21 mouse cellular contexts compared by ENCODE assay signal in the genomic region with DNA sequence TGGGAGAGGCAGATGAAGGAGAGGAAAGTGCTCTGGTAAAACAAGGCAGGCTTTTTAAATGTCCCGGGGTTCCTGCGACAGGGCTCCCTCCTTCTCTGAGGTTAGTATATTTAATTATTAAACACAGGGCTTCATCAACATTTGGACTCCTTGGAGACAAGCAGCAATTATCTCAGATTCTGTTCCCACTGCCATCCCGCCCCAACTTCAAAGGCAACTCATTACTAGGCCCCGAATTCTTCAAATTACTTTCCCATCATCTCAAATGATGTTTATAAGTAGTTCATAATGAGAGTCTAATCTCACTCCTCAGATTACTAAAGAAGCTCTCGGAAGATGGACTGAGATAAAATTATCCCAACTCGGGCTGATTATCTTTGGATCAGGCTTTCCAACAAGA.
DNase-seq lines count a peak whose midpoint lies in the region; ATAC-seq lines count a peak whose summit lies in the region.
"Had no signal": no experiment of that assay in that cellular context is flagged by ENCODE, and none has a peak within 500 bp of the region (broad histone marks: within the 10 kb centered on the region; RNA-seq: fewer than 3 reads in every experiment).

No protein-coding gene starts in this region.

- no peak for DNase-seq in midbrain, embryonic 10.5 days (ENCODE audit: low spot score)
- DNase-seq in retina, postnatal 1 day, result peak; percentile 67
- DNase-seq in retina, embryonic 14.5 days (ENCODE audit: low spot score), result no peak
- DNase-seq: adrenal gland, adult 2 months; adrenal gland, postnatal 36 days; cerebellum, adult 11 months; cerebellum, adult 8-10 months; cerebellum, postnatal 14 days; embryo, embryonic 11 days; gastrocnemius, adult 2 months; gastrocnemius, postnatal 25 days; heart, postnatal 10 days; heart, postnatal 4 days had no signal

- no peaks in the 10 kb centered on the region for H3K36me3 ChIP-seq in forebrain, embryonic 12.5 days (replicated peaks)
- no peaks in the 10 kb centered on the region for H3K36me3 ChIP-seq in forebrain, embryonic 16.5 days (ENCODE audit: control insufficient read depth, insufficient read depth)
- H3K36me3 ChIP-seq in midbrain, embryonic 13.5 days, result no peaks in the 10 kb centered on the region
- no peaks in the 10 kb centered on the region for H3K36me3 ChIP-seq in midbrain, embryonic 10.5 days
- H3K36me3 ChIP-seq: embryonic facial prominence, embryonic 15.5 days; intestine, embryonic 15.5 days had no signal

- no peak overlapping the region for H3K9ac ChIP-seq in forebrain, embryonic 12.5 days
- H3K9ac ChIP-seq in forebrain, embryonic 16.5 days (replicated peaks; ENCODE audit: low read depth, low read length), result no peak overlapping the region
- H3K9ac ChIP-seq in midbrain, embryonic 13.5 days (replicated peaks), result no peak overlapping the region
- H3K9ac ChIP-seq: embryonic facial prominence, embryonic 15.5 days; hindbrain, embryonic 14.5 days; intestine, embryonic 15.5 days had no signal

- H3K4me3 ChIP-seq in forebrain, embryonic 12.5 days (replicated peaks), result no peak overlapping the region
- no peak overlapping the region for H3K4me3 ChIP-seq in forebrain, embryonic 16.5 days (replicated peaks; ENCODE audit: low read length)
- no peak overlapping the region for H3K4me3 ChIP-seq in midbrain, embryonic 13.5 days (replicated peaks)
- H3K4me3 ChIP-seq in midbrain, embryonic 10.5 days, result no peak overlapping the region
- H3K4me3 ChIP-seq: embryonic facial prominence, embryonic 15.5 days; erythroblast, embryonic 14.5 days; gastrocnemius, adult 2 months; intestine, embryonic 15.5 days had no signal

- H3K4me1 ChIP-seq in forebrain, embryonic 12.5 days, result peaks cover 7% of the 10 kb centered on the region
- peaks cover 6% of the 10 kb centered on the region; the same call in 1 of the 2 replicates for H3K4me1 ChIP-seq in forebrain, embryonic 16.5 days (replicated peaks; ENCODE audit: control insufficient read depth, insufficient read depth, low read length)
- peaks cover 9% of the 10 kb centered on the region for H3K4me1 ChIP-seq in midbrain, embryonic 13.5 days (replicated peaks)
- H3K4me1 ChIP-seq in midbrain, embryonic 10.5 days, result peaks cover 33% of the 10 kb centered on the region
- H3K4me1 ChIP-seq: embryonic facial prominence, embryonic 15.5 days had no signal

- no peaks in the 10 kb centered on the region for H3K9me3 ChIP-seq in forebrain, embryonic 12.5 days
- no peaks in the 10 kb centered on the region; the same call in 1 of the 2 replicates for H3K9me3 ChIP-seq in forebrain, embryonic 16.5 days (ENCODE audit: control insufficient read depth, low read length)
- no peaks in the 10 kb centered on the region for H3K9me3 ChIP-seq in midbrain, embryonic 13.5 days
- H3K9me3 ChIP-seq in midbrain, embryonic 10.5 days (replicated peaks), result no peaks in the 10 kb centered on the region
- H3K9me3 ChIP-seq: embryonic facial prominence, embryonic 15.5 days; intestine, embryonic 15.5 days had no signal

- 34% methylated on average over 6 of the region's 6 CpGs for WGBS in forebrain, embryonic 12.5 days
- WGBS in forebrain, embryonic 16.5 days, result 21% methylated on average over 6 of the region's 6 CpGs
- 36% methylated on average over 6 of the region's 6 CpGs for WGBS in midbrain, embryonic 13.5 days
- WGBS in midbrain, embryonic 10.5 days, result 64% methylated on average over 6 of the region's 6 CpGs

- no peak overlapping the region for H3K27ac ChIP-seq in forebrain, embryonic 12.5 days
- H3K27ac ChIP-seq in forebrain, embryonic 16.5 days (ENCODE audit: low read length), result no peak overlapping the region
- H3K27ac ChIP-seq in midbrain, embryonic 13.5 days, result 0 out of 2 replicates have a peak overlapping the region, but pooled peaks have one; percentile 53
- H3K27ac ChIP-seq in midbrain, embryonic 10.5 days (replicated peaks), result no peak overlapping the region
- H3K27ac ChIP-seq: embryonic facial prominence, embryonic 15.5 days; gastrocnemius, adult 2 months; hindbrain, embryonic 14.5 days; intestine, embryonic 15.5 days had no signal

- 0 out of 2 replicates have a peak, but pooled peaks have one; percentile 23 for ATAC-seq in forebrain, embryonic 12.5 days (ENCODE audit: low FRiP score)
- ATAC-seq in forebrain, embryonic 16.5 days, result no peak
- no peak for ATAC-seq in midbrain, embryonic 13.5 days
- ATAC-seq: intestine, embryonic 15.5 days had no signal

- H3K4me2 ChIP-seq in forebrain, embryonic 12.5 days, result no peak overlapping the region
- H3K4me2 ChIP-seq in forebrain, embryonic 16.5 days (ENCODE audit: low read length), result no peak overlapping the region
- H3K4me2 ChIP-seq in midbrain, embryonic 13.5 days (replicated peaks), result no peak overlapping the region
- H3K4me2 ChIP-seq: embryonic facial prominence, embryonic 15.5 days; hindbrain, embryonic 14.5 days; intestine, embryonic 15.5 days had no signal

- H3K27me3 ChIP-seq in forebrain, embryonic 12.5 days, result no peaks in the 10 kb centered on the region
- no peaks in the 10 kb centered on the region for H3K27me3 ChIP-seq in forebrain, embryonic 16.5 days (replicated peaks; ENCODE audit: control insufficient read depth, insufficient read depth, low read length)
- H3K27me3 ChIP-seq in midbrain, embryonic 13.5 days, result no peaks in the 10 kb centered on the region
- H3K27me3 ChIP-seq in midbrain, embryonic 10.5 days (ENCODE audit: low read depth, poor library complexity, severe bottlenecking), result no peaks in the 10 kb centered on the region
- H3K27me3 ChIP-seq: CH12.LX; embryonic facial prominence, embryonic 15.5 days; intestine, embryonic 15.5 days had no signal
